Mouse (Mus musculus) C2C12 (cell line): ENCODE data around the gene Nanos2.

Source experiments
- CEBPB ChIP-seq: IDR thresholded peaks from one replicate; pipeline ENCODE4 v1.6.1; 2011; ENCODE audit warnings: low read depth, mild to moderate bottlenecking, control low read depth, moderate library complexity
- CTCF ChIP-seq: IDR thresholded peaks from one replicate; pipeline ENCODE4 v1.5.1; 2011; ENCODE audit not compliant: control insufficient read depth, insufficient read depth, insufficient read length
- FOSL1 ChIP-seq: IDR thresholded peaks from one replicate; pipeline ENCODE4 v1.8.0; 2011; ENCODE audit warnings: mild to moderate bottlenecking, low read length; ENCODE audit not compliant: poor library complexity, insufficient read depth, severe bottlenecking
- MAX ChIP-seq: IDR thresholded peaks from one replicate; pipeline ENCODE4 v1.6.1; 2011; ENCODE audit warnings: mild to moderate bottlenecking, control low read depth
- MYOD1 ChIP-seq: IDR thresholded peaks from one replicate; pipeline ENCODE4 v1.6.1; 2011; ENCODE audit warnings: low read depth; ENCODE audit not compliant: control insufficient read depth, insufficient read length
- USF1 ChIP-seq: IDR thresholded peaks from one replicate; pipeline ENCODE4 v1.6.1; 2011; ENCODE audit warnings: low read depth, mild to moderate bottlenecking, control low read depth, moderate library complexity

- TF ChIP-seq CTCF: no peak
- no peak for TF ChIP-seq MYOD1
- no peak for TF ChIP-seq CEBPB
- no peak for TF ChIP-seq MAX
- TF ChIP-seq FOSL1: no peak
- no peak for TF ChIP-seq USF1
These were observed 39.0 kb upstream of the Nanos2 start for GRCm38 (mm10) chr7:18948151-18948550.
